Mouse (Mus musculus) right cerebral cortex, adult 18-20 months (tissue): ENCODE data around the gene Gss.
"Not testable (repeated sequence)": the region's sequence is repeated elsewhere in the genome, so short reads cannot be mapped to it uniquely, and the experiment has no call there.

Experiments
- DNase-seq: peaks from one replicate; pipeline ENCODE4 v3.0.0; 2022; ENCODE audit warnings: mixed read lengths

Gene Gss

GRCm38 (mm10) chr2:155569223-155569807 lies 23.3 kb downstream of the Gss start:
- DNase-seq: no peak

GRCm38 (mm10) chr2:155567751-155568150 lies 24.9 kb downstream of the Gss start:
- no peak for DNase-seq

GRCm38 (mm10) chr2:155562934-155563333 lies 29.7 kb downstream of the Gss start:
- no peak for DNase-seq

GRCm38 (mm10) chr2:155562209-155562608 lies 30.4 kb downstream of the Gss start:
- DNase-seq: no peak

GRCm38 (mm10) chr2:155554426-155554985 lies 38.1 kb downstream of the Gss start:
- DNase-seq: no peak

- no peak for DNase-seq
Observed at GRCm38 (mm10) chr2:155552949-155553354, 39.7 kb downstream of the Gss start.

GRCm38 (mm10) chr2:155552336-155552735 lies 40.3 kb downstream of the Gss start:
- DNase-seq: no peak

- no peak for DNase-seq
Observed at GRCm38 (mm10) chr2:155546955-155547354, 45.7 kb downstream of the Gss start.

- peak; percentile 49 for DNase-seq
Observed at GRCm38 (mm10) chr2:155540822-155541458, 51.7 kb downstream of the Gss start.

GRCm38 (mm10) chr2:155539696-155540095 lies 52.9 kb downstream of the Gss start:
- no peak for DNase-seq

- DNase-seq: not testable (repeated sequence)
Observed at GRCm38 (mm10) chr2:155538463-155539057, 54.0 kb downstream of the Gss start.

GRCm38 (mm10) chr2:155537761-155538462 lies 54.7 kb downstream of the Gss start:
- no peak for DNase-seq

- no peak for DNase-seq
Observed at GRCm38 (mm10) chr2:155536292-155536691, 56.3 kb downstream of the Gss start.

- no peak for DNase-seq
Observed at GRCm38 (mm10) chr2:155527367-155527766, 65.2 kb downstream of the Gss start.

- no peak for DNase-seq
Observed at GRCm38 (mm10) chr2:155524378-155524777, 68.2 kb downstream of the Gss start.

GRCm38 (mm10) chr2:155523706-155524105 lies 68.9 kb downstream of the Gss start:
- DNase-seq: no peak

- DNase-seq: no peak
Observed at GRCm38 (mm10) chr2:155518531-155519270, 73.9 kb downstream of the Gss start.

GRCm38 (mm10) chr2:155517455-155518423 lies 74.9 kb downstream of the Gss start, which contains the start of the genes Acss2 and Ggt7:
Acss2 (plus strand) TSS chr2:155517948.
Ggt7 (minus strand) TSS chr2:155518237.
- peak; percentile 99 for DNase-seq

- DNase-seq: peak; percentile 75
Observed at GRCm38 (mm10) chr2:155515941-155516340, 76.7 kb downstream of the Gss start.

- DNase-seq: peak; percentile 94
Observed at GRCm38 (mm10) chr2:155514666-155515065, 77.9 kb downstream of the Gss start.

GRCm38 (mm10) chr2:155513543-155513942 lies 79.1 kb downstream of the Gss start:
- DNase-seq: peak; percentile 44
